Mouse (Mus musculus) adrenal gland, adult (tissue): ENCODE data around the gene Brpf3.
"Not testable (repeated sequence)": the region's sequence is repeated elsewhere in the genome, so short reads cannot be mapped to it uniquely, and the experiment has no call there.

ENCODE experiments used
- DNase-seq, 2 experiments: peaks; one replicate each; pipeline ENCODE4 v3.0.0; 2022 to 2023; ENCODE audit warnings: low spot score in 1 of 2; ENCODE audit not compliant: inconsistent age in 2 of 2

The Brpf3 gene

GRCm38 (mm10) chr17:28800671-28801412, at the start of gene Brpf3:
Gene Brpf3 (plus strand): TSS chr17:28801090.
- peak; percentile 90 to 96 for DNase-seq

- DNase-seq = no peak
These were observed 44.4 kb upstream of the Brpf3 start for GRCm38 (mm10) chr17:28756447-28756846.

- DNase-seq = no peak
These were observed 43.4 kb upstream of the Brpf3 start for GRCm38 (mm10) chr17:28757470-28757869.

- DNase-seq = no peak
These were observed 40.1 kb upstream of the Brpf3 start for GRCm38 (mm10) chr17:28760736-28761312.

GRCm38 (mm10) chr17:28761871-28762270, 39.0 kb upstream of the Brpf3 start:
- DNase-seq = peak; percentile 81 to 94

- peak; percentile 84 to 88 for DNase-seq
These were observed 34.7 kb upstream of the Brpf3 start for GRCm38 (mm10) chr17:28766203-28766602.

- DNase-seq = peak in 1 of 2 experiments; percentile 77
These were observed 33.9 kb upstream of the Brpf3 start for GRCm38 (mm10) chr17:28766781-28767515.

GRCm38 (mm10) chr17:28769121-28769874, 31.6 kb upstream of the Brpf3 start, which contains the start of gene Mapk13:
Gene Mapk13 (plus strand): TSS chr17:28769297.
- peak; percentile 50 to 77 for DNase-seq

- DNase-seq = peak; percentile 42 to 74
These were observed 30.9 kb upstream of the Brpf3 start for GRCm38 (mm10) chr17:28769875-28770421.

GRCm38 (mm10) chr17:28771289-28771688, 29.6 kb upstream of the Brpf3 start:
- DNase-seq = no peak

GRCm38 (mm10) chr17:28774303-28774702, 26.6 kb upstream of the Brpf3 start:
- not testable (repeated sequence) for DNase-seq

- no peak for DNase-seq
These were observed 25.7 kb upstream of the Brpf3 start for GRCm38 (mm10) chr17:28775161-28775560.

- no peak for DNase-seq
These were observed 24.1 kb upstream of the Brpf3 start for GRCm38 (mm10) chr17:28776817-28777216.

GRCm38 (mm10) chr17:28777231-28778005, 23.5 kb upstream of the Brpf3 start:
- DNase-seq = peak in 1 of 2 experiments; percentile 75

- DNase-seq = peak in 1 of 2 experiments; percentile 75
These were observed 21.2 kb upstream of the Brpf3 start for GRCm38 (mm10) chr17:28779735-28780134.

GRCm38 (mm10) chr17:28780836-28781235, 20.1 kb upstream of the Brpf3 start:
- peak; percentile 91 to 93 for DNase-seq

- DNase-seq = peak; percentile 51 to 74
These were observed 19.4 kb upstream of the Brpf3 start for GRCm38 (mm10) chr17:28781290-28782045.

- DNase-seq = no peak
These were observed 15.9 kb upstream of the Brpf3 start for GRCm38 (mm10) chr17:28785036-28785435.

GRCm38 (mm10) chr17:28787507-28787906, 13.4 kb upstream of the Brpf3 start:
- DNase-seq = no peak
